Mouse (Mus musculus): ENCODE data around the gene Olfr1441. TPM values are rescaled to one million over a fixed set of nuclear protein-coding genes. Genes with fewer than 3 reads are reported as not detected.

Gene Olfr1441
- polyA plus RNA-seq, 1 experiment, result not detected

DNA sequence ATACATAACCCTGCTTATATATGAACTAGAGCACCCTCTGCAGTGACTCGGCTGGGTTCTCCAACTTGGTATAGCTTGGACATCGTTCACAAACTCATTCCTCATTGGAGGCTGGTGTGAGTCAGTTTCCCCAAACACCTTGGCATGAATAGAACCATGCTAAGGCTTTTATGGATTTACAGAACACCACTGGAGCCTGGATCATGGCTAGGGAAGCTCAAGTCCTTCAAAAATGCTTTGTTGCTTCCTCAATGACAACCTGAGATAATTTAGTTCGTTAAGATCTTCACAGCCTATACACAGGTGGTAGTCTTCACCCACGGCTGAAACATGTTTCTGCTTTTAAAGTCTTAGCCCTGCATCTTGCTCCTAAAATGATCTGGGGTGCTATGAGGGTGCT lies 42.3 kb downstream of the Olfr1441 start:
- no peaks in the 10 kb centered on the region for H3K79me2 ChIP-seq (ENCODE audit: control insufficient read depth, insufficient read depth)

GRCm38 (mm10) chr19:12460282-12461249 lies 43.3 kb downstream of the Olfr1441 start, which contains the start of gene Mpeg1:
Mpeg1 (plus strand) TSS chr19:12460779.
- TF ChIP-seq MAX (IDR thresholded peaks at IDR 0.05) (no peak), MYOD1 (IDR thresholded peaks at IDR 0.05; ENCODE audit: control insufficient read depth, insufficient read length, low read depth) (no peak), FOSL1 (IDR thresholded peaks at IDR 0.05; ENCODE audit: insufficient read depth, low read length, poor library complexity, severe bottlenecking) (no peak), CEBPB (IDR thresholded peaks at IDR 0.05; ENCODE audit: low read depth) (no peak), USF1 (IDR thresholded peaks at IDR 0.05; ENCODE audit: low read depth) (no peak), MYOG (IDR thresholded peaks at IDR 0.05; ENCODE audit: control insufficient read depth, extremely low read depth, insufficient read length) (no peak), CTCF (IDR thresholded peaks at IDR 0.05; ENCODE audit: control insufficient read depth, insufficient read depth, insufficient read length) (no peak)
- H3ac ChIP-seq (ENCODE audit: control insufficient read depth, insufficient read length, low read depth), result no peak within 1 kb of the TSS

More for the DNA sequence above, 42.3 kb downstream of the Olfr1441 start:
- no peaks in the 10 kb centered on the region for H3K27me3 ChIP-seq (ENCODE audit: control insufficient read depth, insufficient read depth, insufficient read length)
- H3K4me3 ChIP-seq (ENCODE audit: insufficient read depth, poor library complexity, severe bottlenecking), result no peak overlapping the region
- H3K79me3 ChIP-seq (ENCODE audit: low read depth), result no peaks in the 10 kb centered on the region
- no peak overlapping the region for H3ac ChIP-seq (ENCODE audit: control insufficient read depth, insufficient read length, low read depth)
- no peaks in the 10 kb centered on the region for H3K36me3 ChIP-seq (ENCODE audit: control insufficient read depth, insufficient read depth)
- TF ChIP-seq FOSL1 (IDR thresholded peaks at IDR 0.05; ENCODE audit: insufficient read depth, low read length, poor library complexity, severe bottlenecking) (no peak), MYOD1 (IDR thresholded peaks at IDR 0.05; ENCODE audit: control insufficient read depth, insufficient read length, low read depth) (no peak), MYOG (IDR thresholded peaks at IDR 0.05; ENCODE audit: control insufficient read depth, extremely low read depth, insufficient read length) (no peak), USF1 (IDR thresholded peaks at IDR 0.05; ENCODE audit: low read depth) (no peak), MAX (IDR thresholded peaks at IDR 0.05) (no peak), CEBPB (IDR thresholded peaks at IDR 0.05; ENCODE audit: low read depth) (no peak), CTCF (IDR thresholded peaks at IDR 0.05; ENCODE audit: control insufficient read depth, insufficient read depth, insufficient read length) (no peak)

DNA sequence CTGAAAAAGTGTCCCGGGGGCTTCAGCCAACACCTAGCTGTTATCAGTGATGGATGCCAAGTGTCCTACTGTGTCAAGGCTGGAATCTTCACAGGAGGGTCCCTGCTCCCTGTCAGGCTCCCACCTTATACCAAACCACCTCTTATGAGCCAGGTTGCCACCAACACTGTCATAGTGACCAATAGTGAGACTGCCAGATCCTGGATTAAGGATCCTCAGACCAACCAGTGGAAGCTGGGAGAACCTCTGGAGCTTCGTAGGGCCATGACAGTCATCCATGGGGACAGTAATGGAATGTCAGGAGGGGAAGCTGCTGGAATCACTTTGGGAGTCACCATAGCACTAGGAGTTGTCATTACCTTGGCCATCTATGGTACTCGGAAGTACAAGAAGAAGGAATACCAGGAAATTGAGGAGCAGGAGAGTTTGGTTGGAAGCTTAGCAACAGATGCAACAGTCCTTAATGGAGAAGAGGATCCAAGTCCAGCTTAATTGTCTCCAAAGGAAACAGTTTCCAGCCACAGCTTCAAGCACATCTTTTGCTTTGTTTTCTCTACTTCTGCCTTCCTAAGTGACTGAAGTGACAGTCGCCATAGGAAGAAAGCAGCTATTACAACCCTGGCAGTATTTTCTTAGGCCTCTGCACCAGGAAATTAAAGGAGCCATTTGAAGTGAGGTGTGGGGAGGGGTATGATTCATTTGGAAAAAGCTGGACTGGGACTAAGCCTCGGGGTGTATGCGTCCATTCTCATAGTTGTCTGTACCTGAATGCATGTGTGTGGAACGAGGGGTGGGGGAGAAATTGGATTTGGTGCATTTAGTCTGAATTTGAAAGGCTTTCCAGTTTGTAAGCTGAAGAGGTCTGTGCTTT lies 45.9 kb downstream of the Olfr1441 start:
- no peaks in the 10 kb centered on the region for H3K79me2 ChIP-seq (ENCODE audit: control insufficient read depth, insufficient read depth)
- no peak overlapping the region for H3ac ChIP-seq (ENCODE audit: control insufficient read depth, insufficient read length, low read depth)
- H3K27me3 ChIP-seq (ENCODE audit: control insufficient read depth, insufficient read depth, insufficient read length), result no peaks in the 10 kb centered on the region
- TF ChIP-seq CEBPB (IDR thresholded peaks at IDR 0.05; ENCODE audit: low read depth), result no peak
- no peak for TF ChIP-seq MYOD1 (IDR thresholded peaks at IDR 0.05; ENCODE audit: control insufficient read depth, insufficient read length, low read depth)
- no peak for TF ChIP-seq FOSL1 (IDR thresholded peaks at IDR 0.05; ENCODE audit: insufficient read depth, low read length, poor library complexity, severe bottlenecking)
- no peak for TF ChIP-seq USF1 (IDR thresholded peaks at IDR 0.05; ENCODE audit: low read depth)
- no peak for TF ChIP-seq MAX (IDR thresholded peaks at IDR 0.05)
- no peak for TF ChIP-seq MYOG (IDR thresholded peaks at IDR 0.05; ENCODE audit: control insufficient read depth, extremely low read depth, insufficient read length)
- TF ChIP-seq CTCF (IDR thresholded peaks at IDR 0.05; ENCODE audit: control insufficient read depth, insufficient read depth, insufficient read length), result no peak
- no peaks in the 10 kb centered on the region for H3K36me3 ChIP-seq (ENCODE audit: control insufficient read depth, insufficient read depth)
- H3K4me3 ChIP-seq (ENCODE audit: insufficient read depth, poor library complexity, severe bottlenecking), result no peak overlapping the region
- H3K79me3 ChIP-seq (ENCODE audit: low read depth), result no peaks in the 10 kb centered on the region

More at GRCm38 (mm10) chr19:12460282-12461249, 43.3 kb downstream of the Olfr1441 start, which contains the start of gene Mpeg1:
- Histone ChIP-seq H3K27me3 (ENCODE audit: control insufficient read depth, insufficient read depth, insufficient read length) (no peaks in the 10 kb centered on the region), H3K79me2 (ENCODE audit: control insufficient read depth, insufficient read depth) (no peaks in the 10 kb centered on the region), H3K36me3 (ENCODE audit: control insufficient read depth, insufficient read depth) (no peaks in the 10 kb centered on the region), H3K79me3 (ENCODE audit: low read depth) (no peaks in the 10 kb centered on the region), H3K4me3 (ENCODE audit: insufficient read depth, poor library complexity, severe bottlenecking) (no peak within 1 kb of the TSS)

GRCm38 (mm10) chr19:12463722-12464035 lies 46.4 kb downstream of the Olfr1441 start:
- H3ac ChIP-seq (ENCODE audit: control insufficient read depth, insufficient read length, low read depth), result no peak overlapping the region
- no peaks in the 10 kb centered on the region for H3K36me3 ChIP-seq (ENCODE audit: control insufficient read depth, insufficient read depth)
- H3K4me3 ChIP-seq (ENCODE audit: insufficient read depth, poor library complexity, severe bottlenecking), result no peak overlapping the region
- TF ChIP-seq CEBPB (IDR thresholded peaks at IDR 0.05; ENCODE audit: low read depth), result peak; percentile 20
- no peak for TF ChIP-seq FOSL1 (IDR thresholded peaks at IDR 0.05; ENCODE audit: insufficient read depth, low read length, poor library complexity, severe bottlenecking)
- H3K79me3 ChIP-seq (ENCODE audit: low read depth), result no peaks in the 10 kb centered on the region
- no peaks in the 10 kb centered on the region for H3K79me2 ChIP-seq (ENCODE audit: control insufficient read depth, insufficient read depth)
- H3K27me3 ChIP-seq (ENCODE audit: control insufficient read depth, insufficient read depth, insufficient read length), result no peaks in the 10 kb centered on the region

- no peak for TF ChIP-seq MYOD1 (IDR thresholded peaks at IDR 0.05; ENCODE audit: control insufficient read depth, insufficient read length, low read depth)
- TF ChIP-seq MAX (IDR thresholded peaks at IDR 0.05), result no peak
- TF ChIP-seq USF1 (IDR thresholded peaks at IDR 0.05; ENCODE audit: low read depth), result no peak
- no peak for TF ChIP-seq CTCF (IDR thresholded peaks at IDR 0.05; ENCODE audit: control insufficient read depth, insufficient read depth, insufficient read length)
- no peak for TF ChIP-seq MYOG (IDR thresholded peaks at IDR 0.05; ENCODE audit: control insufficient read depth, extremely low read depth, insufficient read length)
- TF ChIP-seq CEBPB (IDR thresholded peaks at IDR 0.05; ENCODE audit: low read depth), result no peak
- no peak for TF ChIP-seq FOSL1 (IDR thresholded peaks at IDR 0.05; ENCODE audit: insufficient read depth, low read length, poor library complexity, severe bottlenecking)
- no peaks in the 10 kb centered on the region for H3K79me2 ChIP-seq (ENCODE audit: control insufficient read depth, insufficient read depth)
- H3ac ChIP-seq (ENCODE audit: control insufficient read depth, insufficient read length, low read depth), result peak overlapping the region; percentile 6
- H3K79me3 ChIP-seq (ENCODE audit: low read depth), result no peaks in the 10 kb centered on the region
- no peaks in the 10 kb centered on the region for H3K36me3 ChIP-seq (ENCODE audit: control insufficient read depth, insufficient read depth)
- H3K4me3 ChIP-seq (ENCODE audit: insufficient read depth, poor library complexity, severe bottlenecking), result no peak overlapping the region
- H3K27me3 ChIP-seq (ENCODE audit: control insufficient read depth, insufficient read depth, insufficient read length), result no peaks in the 10 kb centered on the region
Observed at GRCm38 (mm10) chr19:12464127-12464526, 46.9 kb downstream of the Olfr1441 start.
